Mouse (Mus musculus) lung, postnatal 25 days (tissue): Measurements from ENCODE around the gene Ppp2r5a.

Source experiments
- DNase-seq: peaks from one replicate; pipeline ENCODE4 v3.0.0; 2022; ENCODE audit warnings: low spot score

Ppp2r5a gene

DNA sequence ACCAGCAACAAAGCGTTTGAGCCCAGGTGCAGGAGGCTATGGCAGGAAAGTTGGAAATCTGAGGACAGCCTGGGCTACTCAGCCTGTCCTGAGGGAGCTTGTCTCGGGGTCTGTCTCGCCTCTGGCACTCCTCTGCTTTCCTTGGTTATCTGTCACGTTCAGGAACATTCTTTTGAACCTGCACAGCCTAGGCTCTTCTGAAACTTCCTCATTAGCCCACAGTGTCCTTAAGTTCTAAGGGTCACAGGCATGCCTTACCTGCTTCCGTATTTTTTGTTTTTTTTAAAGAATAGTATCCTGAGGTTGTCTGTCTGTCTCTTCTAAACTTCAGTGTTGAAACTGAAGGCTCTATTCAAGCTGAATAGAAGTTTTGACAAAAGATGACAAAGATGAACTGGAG lies at the start of gene Ppp2r5a:
Gene Ppp2r5a (minus strand): TSS at position 199 of the 400 bp plus-strand sequence.
- DNase-seq = no peak

DNA sequence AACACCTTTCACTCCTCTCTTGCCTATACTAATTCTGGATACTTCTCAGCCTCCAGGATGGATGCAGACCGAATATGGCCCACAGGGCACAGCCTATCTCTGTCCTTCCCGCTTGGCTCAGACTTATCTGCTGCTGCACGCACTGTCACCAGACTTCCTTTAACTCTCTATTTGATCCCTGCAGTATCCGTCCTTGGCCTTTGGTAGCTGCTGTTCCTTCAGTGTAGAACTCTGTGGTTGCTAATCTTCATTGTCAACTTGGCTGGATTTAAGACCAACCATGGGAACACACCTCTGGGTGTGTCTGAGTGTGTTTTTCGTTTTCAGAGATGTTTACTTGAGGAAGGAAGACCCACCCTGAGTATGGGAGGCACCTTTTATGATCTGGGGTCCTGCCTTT lies 47.5 kb upstream of the Ppp2r5a start:
- no peak for DNase-seq

GRCm38 (mm10) chr1:191449537-191449936 lies 46.5 kb upstream of the Ppp2r5a start:
- no peak for DNase-seq

DNA sequence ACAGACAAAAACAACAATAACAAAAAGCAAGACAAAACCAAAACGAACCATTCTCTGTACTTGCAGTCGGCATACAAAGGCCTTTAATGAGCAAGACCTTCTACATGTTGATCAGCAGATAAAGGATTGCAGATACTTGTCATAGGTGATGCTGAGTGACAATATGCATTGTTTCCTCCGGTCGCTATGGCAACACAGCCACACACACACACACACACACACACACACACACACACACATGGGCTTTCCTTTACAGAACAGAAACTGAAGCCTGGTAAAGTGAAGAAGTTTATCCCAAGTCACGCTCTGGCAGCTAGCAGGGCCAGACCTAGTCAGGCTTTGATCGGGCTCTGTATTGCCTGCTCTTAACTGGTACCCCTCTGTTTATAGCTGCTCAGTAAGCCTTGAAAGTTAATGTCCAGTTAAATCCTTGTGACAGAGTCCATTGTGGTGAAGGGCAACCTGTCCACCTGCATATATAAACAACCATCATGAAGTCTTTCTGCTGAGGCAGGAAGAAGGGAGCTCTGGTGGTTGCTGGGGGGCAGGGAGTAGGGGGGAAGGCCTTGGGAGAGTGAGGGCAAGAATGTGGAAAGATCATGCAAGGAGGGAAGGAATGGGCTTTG lies 44.4 kb upstream of the Ppp2r5a start:
- no peak for DNase-seq

DNA sequence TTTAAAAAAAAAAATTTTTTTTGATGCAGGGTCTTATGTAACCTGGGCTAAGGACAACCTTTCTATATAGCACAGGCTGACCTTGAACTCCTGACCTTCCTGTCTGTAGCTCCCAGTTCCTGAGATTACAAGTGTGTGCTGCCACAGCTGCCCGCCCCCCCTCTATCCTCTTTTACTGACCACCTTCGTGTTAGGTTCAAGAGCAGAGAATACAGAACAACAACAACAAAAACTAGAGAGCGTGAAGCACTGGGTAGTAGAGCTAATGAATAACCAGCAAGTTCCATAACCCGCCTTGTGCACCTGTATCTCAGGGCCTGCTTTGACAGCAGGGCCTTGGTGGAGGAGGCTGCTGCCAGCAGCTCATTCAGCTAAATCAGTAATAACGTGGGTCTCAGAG lies 43.2 kb upstream of the Ppp2r5a start:
- DNase-seq = no peak

- DNase-seq = peak; percentile 87
These were observed 42.8 kb upstream of the Ppp2r5a start for GRCm38 (mm10) chr1:191445831-191446258.

DNA sequence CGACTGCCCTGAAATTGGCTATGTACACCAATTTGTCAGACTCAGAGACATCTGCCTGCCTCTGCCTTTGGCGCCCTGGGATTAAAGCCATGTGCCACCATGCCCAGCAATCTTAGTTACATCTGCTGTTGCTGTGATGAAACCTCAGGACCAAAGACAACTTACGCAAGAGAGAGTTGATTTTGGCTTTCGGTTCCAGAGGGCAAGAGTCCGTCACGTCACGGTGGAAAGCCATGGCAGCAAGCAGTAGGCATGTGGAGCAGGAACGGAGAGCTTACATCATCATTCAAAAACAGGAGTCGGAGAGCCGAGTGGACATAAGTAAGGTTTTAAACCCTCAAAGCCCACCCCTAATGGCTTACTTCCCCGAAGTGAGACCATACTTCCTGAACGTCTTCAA lies 42.3 kb upstream of the Ppp2r5a start:
- no peak for DNase-seq

DNA sequence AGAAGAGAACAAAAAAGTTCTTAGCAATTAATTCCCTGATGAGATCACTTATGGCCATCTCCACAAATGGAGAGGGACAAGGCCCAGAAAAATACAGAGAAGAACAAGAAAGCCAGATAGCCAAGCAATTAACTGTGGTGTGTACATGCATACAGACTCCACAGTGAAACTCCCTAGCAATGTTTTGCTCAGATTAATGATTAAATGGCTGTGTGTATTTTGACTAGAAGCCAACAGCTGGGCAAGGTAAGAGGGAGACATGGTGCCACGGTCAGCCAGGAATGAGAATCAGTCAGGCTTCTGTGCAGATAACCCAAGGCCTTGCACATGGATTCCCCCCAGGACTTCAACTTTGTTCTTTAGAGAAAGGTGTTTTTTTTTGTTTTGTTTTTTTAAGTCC lies 41.4 kb upstream of the Ppp2r5a start:
- DNase-seq = no peak

DNA sequence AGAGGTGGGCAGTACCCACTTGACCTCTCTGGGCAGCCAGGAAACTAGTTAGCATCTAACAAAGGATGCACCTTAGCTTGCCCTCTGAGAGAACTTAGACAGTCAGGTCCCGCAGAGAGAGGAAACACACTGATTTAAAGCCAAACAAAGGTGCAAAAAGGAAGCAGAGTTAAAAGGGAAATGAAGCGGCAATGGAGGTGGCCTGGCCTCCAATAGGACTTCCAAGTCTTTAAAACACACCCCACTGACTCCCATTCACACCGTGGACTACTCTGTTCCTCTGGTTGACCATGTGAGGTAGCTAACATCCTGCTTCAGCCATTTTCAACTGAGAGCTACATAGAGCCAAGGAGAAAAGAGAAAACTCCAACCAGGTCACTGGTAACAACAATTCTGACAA lies 35.9 kb upstream of the Ppp2r5a start:
- DNase-seq = no peak

- no peak for DNase-seq
These were observed 35.5 kb upstream of the Ppp2r5a start for GRCm38 (mm10) chr1:191438546-191438945.

DNA sequence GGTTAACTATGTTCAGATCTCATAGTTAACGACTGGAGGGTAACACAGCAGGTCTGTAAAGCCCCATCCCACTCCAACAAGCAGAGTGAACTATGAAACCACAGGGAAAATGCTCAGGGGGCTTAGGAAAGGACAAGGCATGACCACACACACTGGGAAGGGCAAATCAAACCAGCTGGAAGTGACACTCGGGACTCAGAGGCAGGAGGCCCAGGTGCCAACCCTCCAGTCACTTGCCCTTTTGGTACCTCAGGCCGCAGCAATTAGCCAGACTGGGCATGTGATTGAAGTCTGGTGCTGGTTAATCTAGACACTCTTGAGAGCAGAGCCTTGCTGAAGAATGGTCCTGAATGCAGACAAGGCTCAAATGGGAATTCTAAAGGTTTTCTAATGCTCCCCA lies 33.6 kb upstream of the Ppp2r5a start:
- DNase-seq = no peak

DNA sequence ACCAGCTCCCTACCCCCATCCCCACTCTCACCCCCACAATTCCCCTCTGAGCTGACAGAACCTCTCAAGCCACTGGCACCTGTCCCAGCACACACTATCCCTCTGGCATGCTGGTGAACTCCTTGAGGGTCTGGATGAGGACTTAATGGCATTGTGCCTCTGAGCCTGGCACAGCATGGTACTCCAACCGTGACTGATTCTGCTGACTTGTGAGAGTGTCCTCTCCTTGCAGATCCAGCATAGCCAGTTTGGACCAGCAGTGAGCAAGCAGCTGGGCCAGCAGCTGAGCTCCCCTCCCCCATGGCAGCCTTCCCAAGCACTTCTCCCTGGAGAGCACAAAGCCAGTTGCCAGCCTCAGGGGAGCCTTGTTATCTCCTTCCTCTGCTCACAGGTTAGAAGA lies 32.3 kb upstream of the Ppp2r5a start:
- peak; percentile 88 for DNase-seq

GRCm38 (mm10) chr1:191432531-191432930 lies 29.5 kb upstream of the Ppp2r5a start:
- no peak for DNase-seq

DNA sequence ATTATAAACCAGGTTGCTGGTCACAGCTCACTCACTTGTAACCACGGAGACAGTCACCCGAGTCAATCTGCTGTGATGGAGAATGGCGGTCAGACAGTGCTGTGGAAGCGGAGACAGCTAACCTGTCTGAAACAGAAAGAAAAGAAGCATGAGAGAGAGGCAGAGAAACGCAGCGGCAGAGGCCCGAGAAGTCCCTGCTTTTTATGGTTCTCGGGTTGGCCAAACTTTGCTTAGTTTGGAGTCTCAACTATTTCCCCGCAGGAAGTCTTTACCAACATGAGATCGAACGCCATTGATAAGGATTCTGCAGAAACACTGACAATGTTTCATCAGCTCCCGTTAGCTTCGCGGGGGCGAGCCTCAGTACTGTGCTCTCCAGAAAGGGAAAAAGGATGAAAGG lies 29.0 kb upstream of the Ppp2r5a start:
- DNase-seq = no peak

DNA sequence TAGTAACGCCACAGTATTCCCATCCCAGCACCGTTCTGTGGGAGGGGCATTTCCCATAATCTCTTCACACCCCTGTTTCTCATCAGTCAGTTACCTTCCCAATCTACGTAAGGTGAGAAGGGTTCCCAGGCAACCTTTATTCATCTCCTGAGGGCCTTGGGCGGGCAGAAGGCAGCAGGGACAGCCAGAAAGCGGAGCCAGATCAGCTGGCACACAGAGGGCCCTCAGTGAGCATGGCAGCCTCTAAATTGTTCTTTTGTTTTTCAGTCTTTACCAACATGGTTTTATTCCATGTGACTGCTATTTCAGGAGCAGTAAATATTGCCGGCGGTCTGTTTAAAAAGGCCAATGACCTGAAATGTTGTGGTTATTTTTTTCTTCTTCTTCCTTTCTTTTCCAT lies 27.0 kb upstream of the Ppp2r5a start:
- no peak for DNase-seq

DNA sequence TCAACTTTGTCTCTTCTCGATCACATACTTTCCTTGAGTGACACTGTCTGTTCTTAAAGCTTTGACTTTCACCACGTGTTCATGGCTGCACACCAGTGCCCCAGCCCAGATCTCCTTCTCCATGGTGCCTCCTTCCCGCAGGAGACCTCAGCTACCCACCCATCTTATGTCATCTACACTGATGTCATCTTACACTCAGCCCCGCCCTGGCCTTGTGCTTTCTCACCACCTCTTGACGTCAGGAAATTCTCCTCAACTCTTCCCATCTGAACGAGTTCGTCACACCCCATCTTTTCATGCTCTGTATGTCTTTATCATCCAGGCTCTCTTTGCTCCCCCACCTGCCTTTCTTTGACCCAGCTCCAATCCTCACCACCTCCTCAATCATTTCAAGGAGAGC lies 22.8 kb upstream of the Ppp2r5a start:
- no peak for DNase-seq

- DNase-seq = no peak
These were observed 20.1 kb upstream of the Ppp2r5a start for GRCm38 (mm10) chr1:191423201-191423600.

- peak; percentile 35 for DNase-seq
These were observed 19.6 kb upstream of the Ppp2r5a start for GRCm38 (mm10) chr1:191422714-191423113.

- DNase-seq = no peak
These were observed 19.1 kb upstream of the Ppp2r5a start for GRCm38 (mm10) chr1:191422164-191422563.

- DNase-seq = no peak
These were observed 18.4 kb upstream of the Ppp2r5a start for GRCm38 (mm10) chr1:191421426-191421999.

GRCm38 (mm10) chr1:191420930-191421404 lies 17.9 kb upstream of the Ppp2r5a start:
- DNase-seq = peak; percentile 70

DNA sequence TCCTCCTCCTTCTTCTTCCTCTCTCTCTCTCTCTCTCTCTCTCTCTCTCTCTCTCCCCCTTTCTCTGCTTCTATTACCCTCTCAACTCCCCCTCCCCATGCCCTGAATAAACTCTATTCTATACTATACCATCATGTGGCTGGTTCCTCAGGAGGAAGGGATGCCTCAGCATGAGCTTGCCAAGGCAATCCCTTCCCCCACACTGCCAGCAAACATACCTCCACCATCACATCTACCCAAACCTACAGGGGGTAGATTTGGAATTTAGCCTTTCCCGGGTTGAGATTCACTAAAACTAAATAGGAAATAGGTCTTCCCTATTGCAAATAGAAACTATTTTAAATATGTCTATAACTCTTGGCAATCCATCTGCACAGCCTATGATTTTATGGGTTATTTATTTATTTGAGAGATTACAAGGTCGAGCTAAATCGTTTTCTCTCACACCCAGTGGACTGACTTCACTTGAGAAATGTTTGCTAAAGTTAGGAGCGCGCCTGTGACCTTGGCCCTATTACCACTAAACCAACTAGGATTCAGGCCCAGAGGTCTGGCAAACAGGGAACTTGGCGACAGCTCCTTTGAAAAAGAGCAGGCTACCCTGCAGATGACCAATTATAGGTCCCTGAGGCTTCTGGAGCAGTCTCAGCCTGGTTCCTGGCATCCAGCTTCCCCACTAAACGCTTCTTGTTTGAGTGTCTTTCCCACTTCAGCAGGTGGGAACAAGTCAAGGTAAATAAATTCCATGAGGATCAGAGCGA lies 17.1 kb upstream of the Ppp2r5a start:
- no peak for DNase-seq

DNA sequence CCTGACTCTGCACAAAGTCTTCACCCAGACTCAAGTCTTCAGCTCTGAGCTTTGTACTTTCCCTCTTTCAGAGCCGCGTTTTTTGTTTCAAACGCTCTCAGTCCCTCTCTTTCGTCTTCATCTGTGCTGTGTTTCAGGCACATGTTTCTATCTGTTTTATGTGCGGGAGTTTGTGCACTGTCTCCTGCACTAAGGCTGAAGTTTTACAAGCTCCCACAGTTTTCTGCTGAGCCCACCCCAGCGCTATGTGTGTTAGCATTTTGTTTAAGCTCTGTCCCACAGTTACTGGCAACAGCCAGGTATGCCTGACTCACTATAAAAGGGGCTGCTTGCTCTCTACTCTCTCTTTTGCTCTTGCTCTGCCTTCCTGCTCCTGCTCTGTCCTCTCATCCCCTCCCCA lies 16.3 kb upstream of the Ppp2r5a start:
- no peak for DNase-seq
